Mouse (Mus musculus) embryonic facial prominence, embryonic 15.5 days (tissue): ENCODE measurements around the gene Ppard. TPM values are rescaled to one million over a fixed set of nuclear protein-coding genes. Genes with fewer than 3 reads are reported as not detected.
A peak's percentile ranks its signal among the peaks of the same experiment; 100 is the strongest.

Experiments
- ATAC-seq: fragments of 200-750 bp; cut with Nextera tagmentation; 2 replicates; pipeline ENCODE4 v1.8.0; 2017; ENCODE audit warnings: low read depth, moderate TSS enrichment; ENCODE audit not compliant: insufficient number of reproducible peaks, low FRiP score, low TSS enrichment
- H3K27ac ChIP-seq: fragments of 300-500 bp; sonication (generic); replicated peaks from 2 replicates; pipeline ENCODE4 v1.5.1; 2015; ENCODE audit warnings: mild to moderate bottlenecking, inconsistent platforms
- H3K27me3 ChIP-seq: fragments of 300-500 bp; sonication (generic); 2 replicates; pipeline ENCODE4 v1.6.1; 2015; ENCODE audit warnings: inconsistent platforms
- H3K36me3 ChIP-seq: fragments of 300-500 bp; sonication (generic); 2 replicates; pipeline ENCODE4 v1.6.1; 2015; ENCODE audit warnings: mild to moderate bottlenecking, inconsistent platforms
- H3K4me1 ChIP-seq: fragments of 300-500 bp; sonication (generic); 2 replicates; pipeline ENCODE4 v1.6.1; 2015; ENCODE audit warnings: inconsistent platforms
- H3K4me2 ChIP-seq: fragments of 300-500 bp; sonication (generic); replicated peaks from 2 replicates; pipeline ENCODE4 v1.6.1; 2015; ENCODE audit warnings: mild to moderate bottlenecking, inconsistent platforms
- H3K4me3 ChIP-seq: fragments of 300-500 bp; sonication (generic); replicated peaks from 2 replicates; pipeline ENCODE4 v1.5.1; 2015; ENCODE audit warnings: mild to moderate bottlenecking, inconsistent platforms
- H3K9ac ChIP-seq: fragments of 300-500 bp; sonication (generic); 2 replicates; pipeline ENCODE4 v1.6.1; 2015; ENCODE audit warnings: inconsistent platforms
- H3K9me3 ChIP-seq: fragments of 300-500 bp; sonication (generic); replicated peaks from 2 replicates; pipeline ENCODE4 v1.6.1; 2016; ENCODE audit warnings: inconsistent platforms
- WGBS: fragments of 180-500 bp; shearing (Covaris S2); methylation state at CpG from one replicate; pipeline ENCODE4 v1.1.7; 2015; 5-methylcytosine and 5-hydroxymethylcytosine counted together
- polyA plus RNA-seq: library from polyadenylated mRNA; unstranded; fragments of >200 nt; fragmentation: Nextera tagmentation; extraction: Ambion mirVana; gene quantifications from 2 replicates; pipeline ENCODE4 v1.2.1, GENCODE M21; 2015

Ppard gene
- polyA plus RNA-seq, 1 experiment from 2014 or later: 3.2 TPM

- Histone ChIP-seq H3K27ac (peak overlapping the region; percentile 96), H3K4me1 (peaks cover 92% of the 10 kb centered on the region), H3K4me3 (peak overlapping the region; percentile 28), H3K27me3 (no peaks in the 10 kb centered on the region), H3K9me3 (no peaks in the 10 kb centered on the region), H3K4me2 (peak overlapping the region; percentile 52), H3K9ac (peak overlapping the region; percentile 18; the same call in 1 of the 2 replicates), H3K36me3 (peaks cover 8% of the 10 kb centered on the region)
- no peak for ATAC-seq
- 48% methylated on average over 3 of the region's 3 CpGs for WGBS
Measured at GRCm38 (mm10) chr17:28344670-28345069, 112.2 kb downstream of the Ppard start.

GRCm38 (mm10) chr17:28345271-28345721 is 112.8 kb downstream of the Ppard start:
- H3K4me2 ChIP-seq: peak overlapping the region; percentile 52
- H3K9ac ChIP-seq: peak overlapping the region; percentile 18; the same call in 1 of the 2 replicates
- no peaks in the 10 kb centered on the region for H3K9me3 ChIP-seq
- 9% methylated on average over 8 of the region's 8 CpGs for WGBS
- no peaks in the 10 kb centered on the region for H3K27me3 ChIP-seq
- H3K4me3 ChIP-seq: peak overlapping the region; percentile 28
- 0 out of 2 replicates have a peak, but pooled peaks have one; percentile 3 for ATAC-seq
- H3K27ac ChIP-seq: peak overlapping the region; percentile 96
- peaks cover 90% of the 10 kb centered on the region for H3K4me1 ChIP-seq
- 0 out of 2 replicates have a peak, but pooled peaks cover 2% of the 10 kb centered on the region for H3K36me3 ChIP-seq

- 4% methylated on average over 10 of the region's 10 CpGs for WGBS
- H3K27me3 ChIP-seq: no peaks in the 10 kb centered on the region
- peak overlapping the region; percentile 28 for H3K4me3 ChIP-seq
- peak overlapping the region; percentile 52 for H3K4me2 ChIP-seq
- no peaks in the 10 kb centered on the region for H3K36me3 ChIP-seq
- H3K9ac ChIP-seq: 0 out of 2 replicates have a peak overlapping the region, but pooled peaks have one; percentile 18
- H3K27ac ChIP-seq: peak overlapping the region; percentile 96
- ATAC-seq: peak; percentile 20
- peaks cover 84% of the 10 kb centered on the region for H3K4me1 ChIP-seq
- H3K9me3 ChIP-seq: no peaks in the 10 kb centered on the region
Measured at GRCm38 (mm10) chr17:28345882-28346281, 113.4 kb downstream of the Ppard start.

DNA sequence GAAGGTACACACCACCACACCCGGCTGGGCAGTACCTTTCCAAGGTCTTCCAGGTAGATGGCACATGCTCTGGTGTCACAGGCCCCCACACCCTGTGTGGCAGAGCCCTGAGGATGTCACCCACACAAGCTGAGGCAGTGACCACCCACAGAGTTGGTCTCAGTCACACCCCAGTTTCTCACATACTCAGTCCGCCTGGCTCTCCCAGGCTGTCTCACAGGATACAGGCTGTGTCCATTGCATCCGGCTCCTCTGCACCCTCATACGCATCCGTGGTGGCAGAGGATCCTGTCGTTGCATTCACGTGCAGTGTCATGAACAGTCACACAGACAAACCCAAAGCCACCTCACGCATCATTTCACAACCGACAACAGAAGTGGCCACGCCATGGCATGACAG is 114.8 kb downstream of the Ppard start:
- H3K27me3 ChIP-seq: no peaks in the 10 kb centered on the region
- peaks cover 82% of the 10 kb centered on the region for H3K4me1 ChIP-seq
- H3K9me3 ChIP-seq: no peaks in the 10 kb centered on the region
- H3K4me2 ChIP-seq: peak overlapping the region; percentile 82
- H3K27ac ChIP-seq: peak overlapping the region; percentile 58; the same call in 1 of the 2 replicates
- H3K9ac ChIP-seq: no peak overlapping the region
- H3K36me3 ChIP-seq: no peaks in the 10 kb centered on the region
- no peak for ATAC-seq
- WGBS: 57% methylated on average over 10 of the region's 10 CpGs
- peak overlapping the region; percentile 89 for H3K4me3 ChIP-seq

GRCm38 (mm10) chr17:28348211-28348610 is 115.7 kb downstream of the Ppard start:
- H3K4me3 ChIP-seq: peak overlapping the region; percentile 89
- H3K4me2 ChIP-seq: peak overlapping the region; percentile 82
- no peaks in the 10 kb centered on the region for H3K27me3 ChIP-seq
- no peak for ATAC-seq
- 24% methylated on average over 6 of the region's 6 CpGs for WGBS
- peak overlapping the region; percentile 100 for H3K27ac ChIP-seq
- no peaks in the 10 kb centered on the region for H3K9me3 ChIP-seq
- no peaks in the 10 kb centered on the region for H3K36me3 ChIP-seq
- H3K9ac ChIP-seq: peak overlapping the region; percentile 96; the same call in 1 of the 2 replicates
- H3K4me1 ChIP-seq: peaks cover 73% of the 10 kb centered on the region

- ATAC-seq: no peak
- Histone ChIP-seq H3K4me3 (peak overlapping the region; percentile 89), H3K27me3 (no peaks in the 10 kb centered on the region), H3K4me1 (peaks cover 63% of the 10 kb centered on the region), H3K9ac (peak overlapping the region; percentile 96), H3K36me3 (no peaks in the 10 kb centered on the region), H3K9me3 (no peaks in the 10 kb centered on the region), H3K4me2 (peak overlapping the region; percentile 82), H3K27ac (peak overlapping the region; percentile 100)
- WGBS: 4% methylated on average over 11 of the region's 13 CpGs
Measured at GRCm38 (mm10) chr17:28349264-28349880, 116.9 kb downstream of the Ppard start.

DNA sequence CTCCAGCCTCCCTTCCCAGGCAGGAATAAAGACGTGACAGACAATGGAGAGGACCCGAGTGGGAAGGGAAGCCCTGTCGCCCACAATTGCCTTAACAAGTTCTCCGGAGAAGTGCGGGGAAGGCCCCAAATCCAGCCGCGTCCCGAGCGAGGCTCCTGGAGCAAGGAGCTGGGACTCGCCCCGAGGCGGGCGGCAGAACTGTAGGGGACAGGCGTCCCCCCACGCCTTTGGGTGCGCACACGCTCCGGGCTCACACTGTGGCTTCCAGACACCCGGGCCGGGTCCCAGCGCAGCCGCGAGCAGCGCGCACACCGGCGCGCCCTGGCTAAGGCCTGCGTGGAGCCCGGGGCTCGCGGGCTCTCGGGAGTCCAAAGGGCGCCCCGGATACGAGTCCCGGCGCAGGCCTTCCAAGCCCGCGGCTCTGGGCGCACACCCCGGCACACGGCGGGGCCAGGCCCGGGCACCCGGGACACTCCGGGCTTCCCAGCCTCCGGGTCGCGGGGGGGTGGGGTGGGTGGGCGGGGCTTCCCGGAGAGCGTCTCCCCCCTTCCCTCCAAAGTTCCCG is 117.5 kb downstream of the Ppard start:
- H3K36me3 ChIP-seq: no peaks in the 10 kb centered on the region
- ATAC-seq: peak; percentile 44
- no peaks in the 10 kb centered on the region for H3K27me3 ChIP-seq
- peak overlapping the region; percentile 89 for H3K4me3 ChIP-seq
- peak overlapping the region; percentile 96 for H3K9ac ChIP-seq
- H3K9me3 ChIP-seq: no peaks in the 10 kb centered on the region
- peaks cover 57% of the 10 kb centered on the region for H3K4me1 ChIP-seq
- peak overlapping the region; percentile 100 for H3K27ac ChIP-seq
- 0% methylated on average over 54 of the region's 54 CpGs for WGBS
- H3K4me2 ChIP-seq: peak overlapping the region; percentile 82

- Histone ChIP-seq H3K9ac (peak within 1 kb of the TSS; percentile 96), H3K36me3 (no peaks in the 10 kb centered on the region), H3K4me1 (peaks cover 50% of the 10 kb centered on the region), H3K27me3 (no peaks in the 10 kb centered on the region), H3K27ac (peak within 1 kb of the TSS; percentile 100), H3K4me3 (peak within 1 kb of the TSS; percentile 89), H3K4me2 (peak within 1 kb of the TSS; percentile 82), H3K9me3 (no peaks in the 10 kb centered on the region)
- peak; percentile 90 for ATAC-seq
- WGBS: under 1% methylated on average over 65 of the region's 73 CpGs
Measured at GRCm38 (mm10) chr17:28350466-28351352, 118.2 kb downstream of the Ppard start, which contains the start of gene Tead3. Gene Tead3, minus strand, starts transcription at chr17:28350817.

Other genes starting within 250 kb of the Ppard start
- gene Tcp11, start 152.1 kb upstream of the Ppard start, polyA plus RNA-seq: 4.7 and 9.0 TPM in 2 replicates
- 6.6 and 6.9 TPM in 2 replicates for gene Scube3, start 90.6 kb upstream of the Ppard start, polyA plus RNA-seq
- 43.0 and 44.7 TPM in 2 replicates for gene Zfp523, start 55.6 kb upstream of the Ppard start, polyA plus RNA-seq
- 18.4 and 19.8 TPM in 2 replicates for gene Def6, start 24.9 kb upstream of the Ppard start, polyA plus RNA-seq
- 37.6 and 38.5 TPM in 2 replicates for gene Fance, start 80.8 kb downstream of the Ppard start, polyA plus RNA-seq
- 620 and 681 TPM in 2 replicates for gene Rpl10a, start 95.8 kb downstream of the Ppard start, polyA plus RNA-seq
- gene Tead3, start 118.1 kb downstream of the Ppard start, polyA plus RNA-seq: 17.9 and 18.8 TPM in 2 replicates
- 5.1 and 5.8 TPM in 2 replicates for gene Tulp1, start 132.5 kb downstream of the Ppard start, polyA plus RNA-seq